Mouse (Mus musculus) gastrocnemius, postnatal 4 days (tissue): ENCODE measurements around the gene Il17re. TPM values are rescaled to one million over a fixed set of nuclear protein-coding genes. Genes with fewer than 3 reads are reported as not detected.

Experiments
- microRNA-seq: library from miRNA; unstranded; fragments of <30 nt; microRNA quantifications from one replicate; pipeline ENCODE4 v1.2.0, GENCODE M21; 2021
- total RNA-seq, 2 experiments: library from RNA; stranded (reverse); gene quantifications; 2 replicates each; pipeline ENCODE4 v1.2.3; 2021

Gene Il17re
- total RNA-seq, 2 experiments from 2014 or later: 0.52 to 0.88 TPM

Small RNA genes lying within 50 kb of the gene (microRNA-seq; reads per million reads assigned to microRNA genes)
- gene Gm24387: not detected

Other genes with a start within 250 kb of the Il17re start
- 10 to 100 TPM; 15.5 to 16.9 TPM for gene Mtmr14, start 220.6 kb upstream of the Il17re start, total RNA-seq
- gene Cpne9, start 176.2 kb upstream of the Il17re start, total RNA-seq: under 1 TPM in 1 of 2 experiments, not detected in 1; 0.36 TPM
- gene Brpf1, start 151.3 kb upstream of the Il17re start, total RNA-seq: 10 to 100 TPM; 20.9 to 25.5 TPM
- gene Ogg1, start 131.5 kb upstream of the Il17re start, total RNA-seq: 10 to 100 TPM in 1 of 2 experiments, 1 to 10 TPM in 1; 7.8 to 10.1 TPM
- 10 to 100 TPM; 47.5 to 49.5 TPM for gene Camk1, start 114.5 kb upstream of the Il17re start, total RNA-seq
- 10 to 100 TPM; 30.0 to 32.3 TPM for gene Tada3, start 80.6 kb upstream of the Il17re start, total RNA-seq
- 100 to 1,000 TPM; 130 to 134 TPM for gene Arpc4, start 80.4 kb upstream of the Il17re start, total RNA-seq
- 1 to 10 TPM; 3.4 to 4.6 TPM for gene Ttll3, start 69.2 kb upstream of the Il17re start, total RNA-seq
- gene Rpusd3, start 39.1 kb upstream of the Il17re start, total RNA-seq: 10 to 100 TPM; 12.0 to 12.2 TPM
- gene Cidec, start 22.7 kb upstream of the Il17re start, total RNA-seq: 10 to 100 TPM; 12.4 to 25.1 TPM
- gene Jagn1, start 15.9 kb upstream of the Il17re start, total RNA-seq: 10 to 100 TPM; 34.7 to 39.8 TPM
- gene Il17rc, start 12.9 kb downstream of the Il17re start, total RNA-seq: 10 to 100 TPM in 1 of 2 experiments, 1 to 10 TPM in 1; 9.5 to 11.0 TPM
- gene Creld1, start 24.8 kb downstream of the Il17re start, total RNA-seq: 10 to 100 TPM; 38.7 to 45.2 TPM
- gene Prrt3, start 43.4 kb downstream of the Il17re start, total RNA-seq: under 1 TPM; 0.13 to 0.15 TPM
- 10 to 100 TPM; 50.9 to 54.5 TPM for gene Emc3, start 73.2 kb downstream of the Il17re start, total RNA-seq
- 1 to 10 TPM; 4.8 to 5.3 TPM for gene Fancd2, start 73.2 kb downstream of the Il17re start, total RNA-seq
- not detected for gene Fancd2os, start 142.2 kb downstream of the Il17re start, total RNA-seq
- 10 to 100 TPM; 96.6 to 98.6 TPM for gene Brk1, start 146.3 kb downstream of the Il17re start, total RNA-seq
- 10 to 100 TPM; 16.1 to 20.1 TPM for gene Vhl, start 165.5 kb downstream of the Il17re start, total RNA-seq
- gene Irak2, start 180.0 kb downstream of the Il17re start, total RNA-seq: 10 to 100 TPM in 1 of 2 experiments, 1 to 10 TPM in 1; 9.5 to 10.7 TPM
- 10 to 100 TPM; 39.9 to 45.0 TPM for gene Tatdn2, start 238.6 kb downstream of the Il17re start, total RNA-seq